25 mouse cellular contexts compared by ENCODE assay signal in the genomic region with DNA sequence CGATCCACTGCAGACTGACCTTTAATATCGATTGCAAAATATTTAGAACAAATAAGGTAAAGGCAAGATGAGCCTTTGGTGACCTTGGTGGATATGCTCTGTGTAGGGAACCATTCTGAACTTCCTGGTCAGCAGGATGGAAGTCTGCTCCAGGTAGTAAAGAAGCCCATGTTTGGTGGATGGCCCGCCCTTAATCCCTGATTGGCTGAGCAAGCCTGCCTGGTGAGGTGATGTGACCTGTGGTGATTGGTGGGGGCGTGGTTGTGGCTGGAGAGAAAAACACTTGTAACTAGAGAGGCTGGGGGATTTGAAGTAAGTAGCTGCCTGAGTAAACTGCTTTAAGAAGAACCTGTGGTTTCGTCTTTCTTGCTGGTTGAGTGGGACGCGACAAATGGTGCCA. TPM values are rescaled to one million over a fixed set of nuclear protein-coding genes. Genes with fewer than 3 reads are reported as not detected.
"Had no signal": no experiment of that assay in that cellular context is flagged by ENCODE, and none has a peak within 500 bp of the region (broad histone marks: within the 10 kb centered on the region; RNA-seq: fewer than 3 reads in every experiment).

A gene (plus strand): TSS at position 301 of the 400 bp plus-strand sequence.

RNA-seq across cellular contexts. Expression of the gene that starts here (rescaled TPM):
- total RNA-seq: gastrocnemius, adult 2 months; gastrocnemius, postnatal 25 days; granulocyte monocyte progenitor cell, adult 5-6 weeks; heart, adult 18-20 months; heart, adult 8-10 months; heart, postnatal 10 days; heart, postnatal 25 days; layer of hippocampus, adult 2 months; layer of hippocampus, postnatal 10 days; layer of hippocampus, postnatal 25 days; left cerebral cortex, adult 2 months; left cerebral cortex, postnatal 14 days; left cerebral cortex, postnatal 36 days had no signal
- polyA plus RNA-seq: frontal cortex, adult 2 months; heart, embryonic 10.5 days; heart, embryonic 12.5 days; heart, embryonic 14.5 days; heart, embryonic 16.5 days; hindbrain, embryonic 10.5 days; hindbrain, embryonic 12.5 days; hindbrain, embryonic 14.5 days; kidney, embryonic 14.5 days; kidney, embryonic 16.5 days; limb, embryonic 10.5 days; limb, embryonic 12.5 days had no signal
